Mouse (Mus musculus) G1E (cell line): Measurements from ENCODE around the gene Lsm14b.

Source experiments
- CTCF ChIP-seq: IDR thresholded peaks from 2 replicates; pipeline ENCODE4 v1.5.1; 2012; ENCODE audit warnings: low read depth, low read length, inconsistent platforms, mixed read lengths
- GATA1 ChIP-seq: IDR thresholded peaks from 2 replicates; pipeline ENCODE4 v1.6.1; 2012; ENCODE audit warnings: borderline replicate concordance, low read length, inconsistent platforms, mixed read lengths
- POLR2AphosphoS5 ChIP-seq: IDR thresholded peaks from 2 replicates; pipeline ENCODE4 v1.6.1; 2012; ENCODE audit warnings: low read depth, low read length, inconsistent platforms; ENCODE audit not compliant: insufficient replicate concordance
- TAL1 ChIP-seq: conservative IDR thresholded peaks from 2 replicates; pipeline ENCODE4 v1.6.1; 2012; ENCODE audit warnings: low read depth, low read length, inconsistent platforms, mixed read lengths

DNA sequence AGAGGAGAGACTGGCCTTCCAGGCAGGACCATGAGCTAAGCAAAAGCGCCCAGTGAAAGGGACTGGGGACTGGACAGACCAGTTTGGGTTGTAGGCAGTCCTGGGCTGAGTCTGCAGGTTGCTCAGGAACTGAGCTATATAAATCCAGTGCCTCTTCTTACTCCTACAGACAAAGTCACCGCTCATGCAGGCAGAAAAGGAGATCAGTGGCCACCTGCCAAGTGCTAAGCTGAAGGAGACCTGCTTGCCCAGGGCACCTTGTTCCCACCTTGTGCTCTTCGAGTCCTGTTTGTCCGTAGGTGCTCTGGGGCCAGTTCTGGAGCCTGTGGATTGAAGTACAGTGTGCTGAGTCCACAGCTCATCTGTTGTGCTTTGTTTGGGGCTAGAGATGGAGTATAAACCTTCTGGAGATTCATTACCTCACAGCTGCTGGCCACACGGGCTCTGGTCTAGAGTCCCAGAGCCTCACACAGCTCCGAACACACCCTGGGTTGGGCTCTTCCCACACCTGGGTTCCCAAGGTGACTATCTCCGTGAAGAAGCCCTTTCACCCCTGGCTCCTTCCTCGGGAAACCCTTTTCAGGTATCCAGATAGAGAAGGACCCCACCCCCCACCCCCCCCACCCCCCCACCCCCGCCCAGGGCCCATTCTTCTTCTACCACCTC lies 18.3 kb upstream of the Lsm14b start:
- no peak for TF ChIP-seq CTCF
- TF ChIP-seq TAL1, result no peak
- TF ChIP-seq GATA1, result no peak
- TF ChIP-seq POLR2AphosphoS5, result no peak
